Mouse (Mus musculus) stomach, embryonic 14.5 days (tissue): Measurements from ENCODE around the gene Tuba1b. TPM values are rescaled to one million over a fixed set of nuclear protein-coding genes. Genes with fewer than 3 reads are reported as not detected.
"Not testable (repeated sequence)": the region's sequence is repeated elsewhere in the genome, so short reads cannot be mapped to it uniquely, and the experiment has no call there.

Source experiments
- ATAC-seq: fragments of 200-750 bp; cut with Nextera tagmentation; 2 replicates; pipeline ENCODE4 v1.8.0; 2017; ENCODE audit warnings: low read depth, moderate TSS enrichment; ENCODE audit not compliant: insufficient number of reproducible peaks, insufficient read depth, low FRiP score
- H3K27ac ChIP-seq: fragments of 300-500 bp; sonication (generic); 2 replicates; pipeline ENCODE4 v1.5.1; 2014; ENCODE audit warnings: mild to moderate bottlenecking, low read length, moderate library complexity, mixed read lengths
- H3K27me3 ChIP-seq: fragments of 300-500 bp; sonication (generic); 2 replicates; pipeline ENCODE4 v1.6.1; 2014; ENCODE audit warnings: low read length, control low read depth, mixed read lengths; ENCODE audit not compliant: control insufficient read depth, insufficient read depth
- H3K36me3 ChIP-seq: fragments of 300-500 bp; sonication (generic); 2 replicates; pipeline ENCODE4 v1.6.1; 2014; ENCODE audit warnings: mild to moderate bottlenecking, control low read depth, low read length, moderate library complexity, mixed read lengths; ENCODE audit not compliant: control insufficient read depth, insufficient read depth
- H3K4me1 ChIP-seq: fragments of 300-500 bp; sonication (generic); 2 replicates; pipeline ENCODE4 v1.6.1; 2014; ENCODE audit warnings: low read length, control low read depth, mixed read lengths; ENCODE audit not compliant: control insufficient read depth, insufficient read depth
- H3K4me2 ChIP-seq: fragments of 300-500 bp; sonication (generic); replicated peaks from 2 replicates; pipeline ENCODE4 v1.6.1; 2014; ENCODE audit warnings: low read depth, low read length, control low read depth
- H3K4me3 ChIP-seq: fragments of 300-500 bp; sonication (generic); 2 replicates; pipeline ENCODE4 v1.5.1; 2014; ENCODE audit warnings: low read depth, low read length, control low read depth
- H3K9ac ChIP-seq: fragments of 300-500 bp; sonication (generic); replicated peaks from 2 replicates; pipeline ENCODE4 v1.6.1; 2014; ENCODE audit warnings: low read depth, mild to moderate bottlenecking, control low read depth, low read length, moderate library complexity, mixed read lengths
- H3K9me3 ChIP-seq: fragments of 300-500 bp; sonication (generic); 2 replicates; pipeline ENCODE4 v1.6.1; 2016; ENCODE audit warnings: low read depth, low read length, control low read depth; ENCODE audit not compliant: control insufficient read depth
- WGBS: fragments of 180-500 bp; shearing (Covaris S2); extraction: QIAGEN DNeasy Blood & Tissue Kit; methylation state at CpG from one replicate; pipeline ENCODE4 v1.1.7; 2014; 5-methylcytosine and 5-hydroxymethylcytosine counted together
- polyA plus RNA-seq: library from polyadenylated mRNA; unstranded; fragments of >200 nt; fragmentation: Nextera tagmentation; extraction: Ambion mirVana; gene quantifications from 2 replicates; pipeline ENCODE4 v1.2.1, GENCODE M21; 2014

Gene Tuba1b
- polyA plus RNA-seq, 1 experiment from 2014 or later = 1,685 TPM

- H3K9ac ChIP-seq = peak overlapping the region; percentile 89
- no peaks in the 10 kb centered on the region for H3K9me3 ChIP-seq
- peak overlapping the region; percentile 99 for H3K4me2 ChIP-seq
- H3K36me3 ChIP-seq = peaks cover 9% of the 10 kb centered on the region
- peaks cover 14% of the 10 kb centered on the region for H3K4me1 ChIP-seq
- H3K27ac ChIP-seq = peak overlapping the region; percentile 97
- peak; percentile 85 for ATAC-seq
- no peaks in the 10 kb centered on the region for H3K27me3 ChIP-seq
- WGBS = under 1% methylated on average over 35 of the region's 35 CpGs
- peak overlapping the region; percentile 73 for H3K4me3 ChIP-seq
These were observed 540 bp downstream of the Tuba1b start for GRCm38 (mm10) chr15:98933833-98934216.

- peak overlapping the region; percentile 89 for H3K9ac ChIP-seq
- H3K9me3 ChIP-seq, H3K36me3 ChIP-seq, H3K27me3 ChIP-seq, ATAC-seq: not testable (repeated sequence)
- H3K4me1 ChIP-seq = peaks cover 19% of the 10 kb centered on the region
- peak overlapping the region; percentile 97 for H3K27ac ChIP-seq
- peak overlapping the region; percentile 73 for H3K4me3 ChIP-seq
- WGBS = 12% methylated on average over 8 of the region's 9 CpGs
- H3K4me2 ChIP-seq = peak overlapping the region; percentile 99
These were observed 1.2 kb downstream of the Tuba1b start for GRCm38 (mm10) chr15:98933004-98933671.

- H3K36me3 ChIP-seq = peaks cover 9% of the 10 kb centered on the region
- no peaks in the 10 kb centered on the region for H3K27me3 ChIP-seq
- no peak overlapping the region for H3K4me3 ChIP-seq
- H3K9ac ChIP-seq = no peak overlapping the region
- H3K9me3 ChIP-seq = no peaks in the 10 kb centered on the region
- H3K27ac ChIP-seq = no peak overlapping the region
- H3K4me2 ChIP-seq = no peak overlapping the region
- H3K4me1 ChIP-seq = peaks cover 16% of the 10 kb centered on the region
- no peak for ATAC-seq
- 79% methylated on average over 3 of the region's 3 CpGs for WGBS
These were observed 3.4 kb downstream of the Tuba1b start for GRCm38 (mm10) chr15:98930998-98931397.

- WGBS = 47% methylated on average over 8 of the region's 8 CpGs
- H3K9me3 ChIP-seq = no peaks in the 10 kb centered on the region
- H3K4me2 ChIP-seq = no peak overlapping the region
- peak overlapping the region; percentile 7; the same call in 1 of the 2 replicates for H3K27ac ChIP-seq
- peaks cover 8% of the 10 kb centered on the region for H3K4me1 ChIP-seq
- no peak overlapping the region for H3K4me3 ChIP-seq
- peaks cover 9% of the 10 kb centered on the region for H3K36me3 ChIP-seq
- H3K27me3 ChIP-seq = no peaks in the 10 kb centered on the region
- ATAC-seq = no peak
- H3K9ac ChIP-seq = no peak overlapping the region
These were observed 4.2 kb downstream of the Tuba1b start for GRCm38 (mm10) chr15:98930017-98930734.

- Histone ChIP-seq H3K27ac (no peak overlapping the region), H3K4me3 (no peak overlapping the region), H3K4me1 (peaks cover 6% of the 10 kb centered on the region; the same call in 1 of the 2 replicates), H3K9me3 (no peaks in the 10 kb centered on the region), H3K36me3 (peaks cover 9% of the 10 kb centered on the region), H3K27me3 (no peaks in the 10 kb centered on the region), H3K9ac (no peak overlapping the region), H3K4me2 (no peak overlapping the region)
- WGBS = 15% methylated on average over 13 of the region's 13 CpGs
- peak; percentile 53; the same call in 1 of the 2 replicates for ATAC-seq
These were observed 5.6 kb downstream of the Tuba1b start for GRCm38 (mm10) chr15:98928598-98929240.

GRCm38 (mm10) chr15:98927566-98927965 is 6.8 kb downstream of the Tuba1b start:
- no peak for ATAC-seq
- H3K27ac ChIP-seq = no peak overlapping the region
- WGBS = 83% methylated on average over 5 of the region's 5 CpGs
- no peaks in the 10 kb centered on the region for H3K27me3 ChIP-seq
- no peak overlapping the region for H3K4me3 ChIP-seq
- H3K4me1 ChIP-seq = peaks cover 6% of the 10 kb centered on the region; the same call in 1 of the 2 replicates
- no peak overlapping the region for H3K9ac ChIP-seq
- no peaks in the 10 kb centered on the region for H3K9me3 ChIP-seq
- no peak overlapping the region for H3K4me2 ChIP-seq
- peaks cover 9% of the 10 kb centered on the region for H3K36me3 ChIP-seq

GRCm38 (mm10) chr15:98924682-98925081 is 9.7 kb downstream of the Tuba1b start:
- no peaks in the 10 kb centered on the region for H3K27me3 ChIP-seq
- H3K9me3 ChIP-seq = no peaks in the 10 kb centered on the region
- no peak for ATAC-seq
- no peak overlapping the region for H3K9ac ChIP-seq
- H3K4me3 ChIP-seq = no peak overlapping the region
- 68% methylated on average over 3 of the region's 3 CpGs for WGBS
- no peak overlapping the region for H3K4me2 ChIP-seq
- no peak overlapping the region for H3K27ac ChIP-seq
- H3K4me1 ChIP-seq = peaks cover 6% of the 10 kb centered on the region; the same call in 1 of the 2 replicates
- no peaks in the 10 kb centered on the region for H3K36me3 ChIP-seq

GRCm38 (mm10) chr15:98923031-98923537 is 11.3 kb downstream of the Tuba1b start:
- H3K27ac ChIP-seq = no peak overlapping the region
- no peaks in the 10 kb centered on the region for H3K9me3 ChIP-seq
- 82% methylated on average over 2 of the region's 2 CpGs for WGBS
- H3K36me3 ChIP-seq = no peaks in the 10 kb centered on the region
- no peak overlapping the region for H3K9ac ChIP-seq
- no peak for ATAC-seq
- H3K27me3 ChIP-seq = no peaks in the 10 kb centered on the region
- no peak overlapping the region for H3K4me3 ChIP-seq
- H3K4me1 ChIP-seq = no peaks in the 10 kb centered on the region
- no peak overlapping the region for H3K4me2 ChIP-seq
